Mouse (Mus musculus): ENCODE results near the gene Stard8. TPM values are rescaled to one million over a fixed set of nuclear protein-coding genes. Genes with fewer than 3 reads are reported as not detected.
A peak's percentile ranks its signal among the peaks of the same experiment; 100 is the strongest.

Stard8 gene
- polyA plus RNA-seq, 1 experiment from 2014 or later = 11.6 TPM

DNA sequence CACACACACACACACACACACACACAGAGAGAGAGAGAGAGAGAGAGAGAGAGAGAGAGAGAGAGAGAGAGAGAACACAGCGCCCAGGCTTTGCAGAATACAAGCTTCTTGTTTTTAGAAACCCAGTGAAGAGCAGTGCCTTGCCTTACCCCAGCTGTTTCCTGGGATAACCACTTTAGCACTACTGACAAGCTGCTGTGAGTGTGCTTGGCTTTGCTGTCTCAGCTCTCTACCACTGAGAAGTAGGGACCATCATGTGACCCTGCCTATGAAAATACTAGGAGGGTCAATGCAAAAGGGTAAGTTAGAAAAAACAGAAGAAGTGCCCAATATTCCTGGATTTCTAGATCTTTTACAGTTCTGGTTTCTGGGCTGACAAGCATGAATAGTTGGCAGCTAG, 20.9 kb downstream of the Stard8 start:
- H3K4me1 ChIP-seq (ENCODE audit: control insufficient read depth, insufficient read depth, low read length) = no peaks in the 10 kb centered on the region
- H3K4me3 ChIP-seq (ENCODE audit: low read depth, low read length) = no peak overlapping the region
- no peak overlapping the region for H3K9ac ChIP-seq (ENCODE audit: low read length)
- no peak overlapping the region for H3K27ac ChIP-seq (ENCODE audit: low read depth, low read length)
- ATAC-seq (ENCODE audit: insufficient read depth, low FRiP score, low TSS enrichment) = no peak
- H3K4me2 ChIP-seq (ENCODE audit: low read depth) = no peak overlapping the region
- peaks cover 2% of the 10 kb centered on the region; the same call in 1 of the 2 replicates for H3K27me3 ChIP-seq (ENCODE audit: control insufficient read depth, insufficient read depth, low read length)
- DNase-seq (ENCODE audit: low spot score) = no peak
- no peaks in the 10 kb centered on the region for H3K9me3 ChIP-seq (ENCODE audit: control insufficient read depth, low read length)
- WGBS = 54% methylated on average over 1 of the region's 1 CpGs
- H3K36me3 ChIP-seq (ENCODE audit: control insufficient read depth, insufficient read depth, low read length) = no peaks in the 10 kb centered on the region

DNA sequence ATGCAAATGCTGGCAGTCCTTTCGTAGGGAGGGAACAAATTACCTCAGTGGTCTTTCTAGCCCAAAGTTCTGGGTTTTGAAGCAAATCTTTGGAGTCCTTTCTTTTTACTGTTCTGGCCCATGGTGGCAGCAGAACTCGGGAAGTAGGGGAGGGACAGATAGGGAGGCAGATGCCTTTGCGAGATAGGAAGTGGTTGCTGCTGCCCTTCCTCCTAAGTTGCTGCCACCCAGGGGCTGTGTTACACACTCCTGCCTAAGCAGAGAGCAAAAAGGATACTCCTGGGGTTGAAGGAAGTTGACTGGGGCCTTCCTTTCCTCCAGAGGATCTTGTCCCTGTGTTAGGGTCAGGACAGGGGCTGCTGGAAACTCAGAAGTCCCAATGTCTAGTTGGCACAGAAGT, 32.4 kb downstream of the Stard8 start:
- Histone ChIP-seq H3K27me3 (ENCODE audit: control insufficient read depth, insufficient read depth, low read length) (0 out of 2 replicates have a peak, but pooled peaks cover 2% of the 10 kb centered on the region), H3K36me3 (ENCODE audit: control insufficient read depth, insufficient read depth, low read length) (no peaks in the 10 kb centered on the region), H3K4me3 (ENCODE audit: low read depth, low read length) (no peak overlapping the region), H3K4me1 (ENCODE audit: control insufficient read depth, insufficient read depth, low read length) (no peaks in the 10 kb centered on the region), H3K27ac (ENCODE audit: low read depth, low read length) (no peak overlapping the region), H3K9ac (ENCODE audit: low read length) (no peak overlapping the region), H3K9me3 (ENCODE audit: control insufficient read depth, low read length) (no peaks in the 10 kb centered on the region), H3K4me2 (ENCODE audit: low read depth) (no peak overlapping the region)
- DNase-seq (ENCODE audit: low spot score) (no peak), ATAC-seq (ENCODE audit: insufficient read depth, low FRiP score, low TSS enrichment) (no peak)
- WGBS = 70% methylated on average over 3 of the region's 3 CpGs

DNA sequence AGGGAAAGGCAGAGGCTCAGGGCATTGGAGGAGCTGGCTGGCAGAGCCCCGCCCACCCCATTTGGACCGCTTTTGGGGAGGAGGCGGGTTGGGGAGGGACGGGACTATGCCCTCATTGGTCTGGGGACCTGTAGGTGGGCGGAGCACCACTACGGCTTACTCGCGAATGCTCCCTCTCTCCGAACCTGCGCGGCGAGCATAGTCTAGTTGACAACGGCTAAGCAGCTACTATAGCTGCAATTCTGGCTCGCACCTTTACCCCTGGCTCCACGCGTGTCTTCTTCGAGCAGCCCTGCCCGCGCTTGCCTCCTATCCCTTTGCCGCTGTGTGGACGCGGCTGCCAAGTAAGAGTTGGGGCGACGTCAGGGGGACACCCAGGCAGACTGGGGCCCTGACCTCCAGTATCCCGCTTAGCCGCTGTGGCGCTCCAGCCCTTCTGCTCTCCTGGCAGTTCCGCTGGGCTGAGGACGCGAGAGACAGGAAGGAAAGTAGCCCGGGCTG, 39.5 kb downstream of the Stard8 start:
- WGBS = 29% methylated on average over 25 of the region's 31 CpGs

DNA sequence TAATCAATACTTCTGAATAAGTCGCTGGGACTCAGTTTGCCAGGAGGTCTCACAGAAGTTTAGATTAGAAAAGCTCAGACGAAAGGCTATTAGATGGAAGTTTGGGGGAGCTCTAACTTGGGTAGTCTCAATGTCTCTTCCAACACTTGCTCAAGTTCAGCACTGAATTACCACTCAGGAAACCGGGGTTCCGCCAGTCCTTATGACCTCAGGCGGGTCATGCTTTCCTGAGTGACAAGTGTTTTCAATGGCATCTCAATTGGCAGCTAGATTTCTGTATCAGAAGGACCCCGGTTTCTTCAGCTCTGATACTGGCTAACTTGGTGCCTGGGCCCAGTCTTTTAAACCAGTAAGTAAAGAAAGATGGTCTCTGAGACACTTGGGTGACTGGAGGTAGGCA, 40.2 kb downstream of the Stard8 start:
- H3K9me3 ChIP-seq (ENCODE audit: control insufficient read depth, low read length) = no peaks in the 10 kb centered on the region
- no peak overlapping the region for H3K9ac ChIP-seq (ENCODE audit: low read length)
- no peaks in the 10 kb centered on the region for H3K4me1 ChIP-seq (ENCODE audit: control insufficient read depth, insufficient read depth, low read length)
- peak overlapping the region; percentile 38; the same call in 1 of the 2 replicates for H3K4me3 ChIP-seq (ENCODE audit: low read depth, low read length)
- H3K4me2 ChIP-seq (ENCODE audit: low read depth) = peak overlapping the region; percentile 75
- no peak for ATAC-seq (ENCODE audit: insufficient read depth, low FRiP score, low TSS enrichment)
- H3K36me3 ChIP-seq (ENCODE audit: control insufficient read depth, insufficient read depth, low read length) = no peaks in the 10 kb centered on the region
- 0 out of 2 replicates have a peak, but pooled peaks cover 8% of the 10 kb centered on the region for H3K27me3 ChIP-seq (ENCODE audit: control insufficient read depth, insufficient read depth, low read length)
- H3K27ac ChIP-seq (ENCODE audit: low read depth, low read length) = no peak overlapping the region
- DNase-seq (ENCODE audit: low spot score) = no peak
- WGBS = 45% methylated on average over 6 of the region's 6 CpGs

More for the DNA sequence above, 39.5 kb downstream of the Stard8 start:
- no peak overlapping the region for H3K27ac ChIP-seq (ENCODE audit: low read depth, low read length)
- DNase-seq (ENCODE audit: low spot score) (peak; percentile 80), ATAC-seq (ENCODE audit: insufficient read depth, low FRiP score, low TSS enrichment) (peak; percentile 97)
- H3K4me2 ChIP-seq (ENCODE audit: low read depth) = peak overlapping the region; percentile 75
- H3K4me1 ChIP-seq (ENCODE audit: control insufficient read depth, insufficient read depth, low read length) = no peaks in the 10 kb centered on the region
- no peaks in the 10 kb centered on the region for H3K36me3 ChIP-seq (ENCODE audit: control insufficient read depth, insufficient read depth, low read length)
- H3K4me3 ChIP-seq (ENCODE audit: low read depth, low read length) = peak overlapping the region; percentile 38
- no peaks in the 10 kb centered on the region for H3K9me3 ChIP-seq (ENCODE audit: control insufficient read depth, low read length)
- 0 out of 2 replicates have a peak, but pooled peaks cover 8% of the 10 kb centered on the region for H3K27me3 ChIP-seq (ENCODE audit: control insufficient read depth, insufficient read depth, low read length)
- peak overlapping the region; percentile 29; the same call in 1 of the 2 replicates for H3K9ac ChIP-seq (ENCODE audit: low read length)

DNA sequence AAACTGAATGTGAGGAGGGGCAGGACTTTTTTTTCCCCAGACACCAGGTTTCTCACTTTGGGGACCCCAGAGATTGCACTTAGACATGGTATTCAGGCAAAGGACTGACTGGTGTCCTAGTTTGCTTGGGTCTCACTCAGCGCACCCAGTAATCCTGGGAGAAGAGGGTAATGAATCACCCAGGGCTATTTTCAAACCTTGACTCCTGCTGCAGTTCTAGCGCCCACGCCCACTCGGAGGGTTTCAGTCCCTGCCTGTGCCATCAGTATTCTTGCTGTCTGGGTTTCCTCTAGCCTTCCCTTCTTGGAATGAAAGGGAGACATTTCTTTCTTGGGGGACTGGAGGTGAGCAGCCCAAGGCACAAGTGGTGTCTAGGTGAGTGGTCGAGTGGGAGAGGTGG, 40.7 kb downstream of the Stard8 start:
- no peak overlapping the region for H3K9ac ChIP-seq (ENCODE audit: low read length)
- no peaks in the 10 kb centered on the region for H3K36me3 ChIP-seq (ENCODE audit: control insufficient read depth, insufficient read depth, low read length)
- H3K4me1 ChIP-seq (ENCODE audit: control insufficient read depth, insufficient read depth, low read length) = no peaks in the 10 kb centered on the region
- H3K27ac ChIP-seq (ENCODE audit: low read depth, low read length) = no peak overlapping the region
- H3K4me2 ChIP-seq (ENCODE audit: low read depth) = no peak overlapping the region
- no peaks in the 10 kb centered on the region for H3K9me3 ChIP-seq (ENCODE audit: control insufficient read depth, low read length)
- ATAC-seq (ENCODE audit: insufficient read depth, low FRiP score, low TSS enrichment) (no peak), DNase-seq (ENCODE audit: low spot score) (no peak)
- 80% methylated on average over 5 of the region's 5 CpGs for WGBS
- H3K4me3 ChIP-seq (ENCODE audit: low read depth, low read length) = 0 out of 2 replicates have a peak overlapping the region, but pooled peaks have one; percentile 8
- H3K27me3 ChIP-seq (ENCODE audit: control insufficient read depth, insufficient read depth, low read length) = 0 out of 2 replicates have a peak, but pooled peaks cover 8% of the 10 kb centered on the region

DNA sequence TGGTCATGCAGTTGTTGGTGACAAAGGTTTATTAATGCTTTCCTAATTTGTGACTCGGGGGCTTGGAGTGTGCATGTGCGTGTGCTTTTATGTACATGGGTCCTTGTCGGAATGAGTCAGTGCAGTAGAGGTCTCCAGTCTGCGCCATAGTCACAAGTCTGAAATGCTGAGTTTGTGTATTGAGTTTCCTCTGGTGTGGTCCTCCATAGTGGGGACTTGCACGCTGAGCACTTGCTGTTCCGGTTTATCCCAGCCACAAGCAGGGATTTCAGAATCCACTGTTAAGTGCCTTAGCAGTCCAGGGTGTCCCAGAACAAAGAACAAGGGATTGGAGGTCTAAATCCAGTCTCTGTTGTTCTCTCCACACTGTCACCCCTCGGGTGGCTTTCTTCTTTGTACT, 42.3 kb downstream of the Stard8 start:
- Histone ChIP-seq H3K4me1 (ENCODE audit: control insufficient read depth, insufficient read depth, low read length) (no peaks in the 10 kb centered on the region), H3K9ac (ENCODE audit: low read length) (no peak overlapping the region), H3K4me3 (ENCODE audit: low read depth, low read length) (no peak overlapping the region), H3K9me3 (ENCODE audit: control insufficient read depth, low read length) (no peaks in the 10 kb centered on the region), H3K27me3 (ENCODE audit: control insufficient read depth, insufficient read depth, low read length) (0 out of 2 replicates have a peak, but pooled peaks cover 8% of the 10 kb centered on the region), H3K36me3 (ENCODE audit: control insufficient read depth, insufficient read depth, low read length) (no peaks in the 10 kb centered on the region), H3K27ac (ENCODE audit: low read depth, low read length) (no peak overlapping the region), H3K4me2 (ENCODE audit: low read depth) (no peak overlapping the region)
- ATAC-seq (ENCODE audit: insufficient read depth, low FRiP score, low TSS enrichment) (no peak), DNase-seq (ENCODE audit: low spot score) (no peak)
- WGBS = 62% methylated on average over 7 of the region's 7 CpGs

DNA sequence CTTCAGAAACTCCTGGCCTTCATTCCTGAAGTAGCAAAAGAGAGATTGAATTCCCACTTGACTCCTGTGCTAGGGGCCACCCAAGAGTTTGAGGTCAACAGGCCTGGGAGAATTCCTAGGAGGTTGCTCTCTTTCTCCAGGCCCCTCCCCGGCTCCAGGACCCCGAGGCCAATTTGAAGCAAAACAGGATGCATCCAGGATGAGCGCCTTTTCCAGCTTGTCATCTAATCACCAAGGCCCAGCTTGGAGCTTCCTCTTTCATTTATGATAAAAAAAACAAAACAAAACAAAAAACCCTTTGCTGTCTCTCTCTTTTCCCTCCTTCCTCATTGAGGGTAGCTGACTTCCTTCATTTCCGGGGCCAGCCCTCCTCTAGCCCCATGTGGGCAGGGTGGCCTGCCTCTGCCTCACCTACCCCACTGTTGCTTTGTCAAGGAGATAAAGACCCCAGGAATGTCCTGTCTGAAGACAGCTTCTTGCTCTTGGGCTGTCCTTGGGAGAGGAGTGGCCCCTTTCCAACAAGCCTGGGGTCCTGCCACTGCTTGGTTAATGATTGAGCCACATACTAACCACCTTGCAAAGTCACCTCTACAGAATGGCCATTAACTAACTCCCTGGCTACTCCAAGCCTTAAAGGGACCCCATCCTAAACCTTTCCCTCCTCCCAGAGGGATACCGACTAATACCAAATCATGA, 43.5 kb downstream of the Stard8 start:
- no peak for DNase-seq (ENCODE audit: low spot score)
- ATAC-seq (ENCODE audit: insufficient read depth, low FRiP score, low TSS enrichment) = no peak
- no peak overlapping the region for H3K27ac ChIP-seq (ENCODE audit: low read depth, low read length)
- H3K27me3 ChIP-seq (ENCODE audit: control insufficient read depth, insufficient read depth, low read length) = 0 out of 2 replicates have a peak, but pooled peaks cover 8% of the 10 kb centered on the region
- H3K36me3 ChIP-seq (ENCODE audit: control insufficient read depth, insufficient read depth, low read length) = no peaks in the 10 kb centered on the region
- no peaks in the 10 kb centered on the region for H3K4me1 ChIP-seq (ENCODE audit: control insufficient read depth, insufficient read depth, low read length)
- no peak overlapping the region for H3K4me3 ChIP-seq (ENCODE audit: low read depth, low read length)
- WGBS = 62% methylated on average over 5 of the region's 5 CpGs
- no peaks in the 10 kb centered on the region for H3K9me3 ChIP-seq (ENCODE audit: control insufficient read depth, low read length)
- H3K4me2 ChIP-seq (ENCODE audit: low read depth) = no peak overlapping the region
- no peak overlapping the region for H3K9ac ChIP-seq (ENCODE audit: low read length)

DNA sequence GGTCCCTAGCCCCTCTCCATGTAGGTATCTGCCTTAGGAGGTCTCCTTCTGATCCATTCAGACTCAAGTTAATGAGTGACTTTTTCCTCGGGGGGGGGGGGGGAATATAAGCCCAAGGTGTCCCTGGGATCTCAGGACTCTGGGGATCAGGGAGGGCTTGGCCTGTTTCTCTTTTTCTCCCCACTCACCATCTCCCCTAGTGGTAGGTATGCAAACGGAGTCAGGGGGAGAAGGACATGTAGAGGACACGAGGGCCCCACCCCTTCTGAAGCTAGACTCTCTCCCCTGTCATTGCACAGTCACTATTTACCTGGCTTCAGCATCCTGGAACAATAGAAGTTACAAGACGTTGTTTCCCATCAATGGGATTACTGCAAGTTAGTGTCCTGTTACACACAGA, 45.1 kb downstream of the Stard8 start:
- Histone ChIP-seq H3K36me3 (ENCODE audit: control insufficient read depth, insufficient read depth, low read length) (no peaks in the 10 kb centered on the region), H3K9ac (ENCODE audit: low read length) (no peak overlapping the region), H3K4me2 (ENCODE audit: low read depth) (no peak overlapping the region), H3K27me3 (ENCODE audit: control insufficient read depth, insufficient read depth, low read length) (0 out of 2 replicates have a peak, but pooled peaks cover 5% of the 10 kb centered on the region), H3K4me1 (ENCODE audit: control insufficient read depth, insufficient read depth, low read length) (no peaks in the 10 kb centered on the region), H3K9me3 (ENCODE audit: control insufficient read depth, low read length) (no peaks in the 10 kb centered on the region), H3K27ac (ENCODE audit: low read depth, low read length) (no peak overlapping the region), H3K4me3 (ENCODE audit: low read depth, low read length) (no peak overlapping the region)
- WGBS = 41% methylated on average over 4 of the region's 4 CpGs
- ATAC-seq (ENCODE audit: insufficient read depth, low FRiP score, low TSS enrichment) = no peak
- no peak for DNase-seq (ENCODE audit: low spot score)

DNA sequence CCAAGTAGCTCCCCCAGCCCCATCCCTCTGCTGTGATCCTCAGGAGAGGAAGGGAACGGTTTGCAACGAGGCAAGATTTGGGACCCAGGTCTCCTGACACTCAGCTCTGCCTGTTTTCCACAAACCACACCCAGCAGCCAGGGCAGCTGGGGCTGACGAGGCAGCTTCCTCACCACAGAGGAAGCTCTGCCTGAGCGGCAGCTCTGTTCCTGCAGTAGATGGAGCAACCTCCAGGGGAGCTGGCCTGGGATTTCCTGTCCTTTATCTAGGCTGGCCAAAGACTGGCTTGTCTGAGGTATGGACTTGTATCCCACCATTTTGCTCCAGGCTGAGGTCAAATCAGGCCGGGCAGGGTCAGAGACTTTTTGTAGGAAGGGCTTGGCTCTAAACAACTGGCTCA, 46.2 kb downstream of the Stard8 start:
- no peaks in the 10 kb centered on the region for H3K4me1 ChIP-seq (ENCODE audit: control insufficient read depth, insufficient read depth, low read length)
- ATAC-seq (ENCODE audit: insufficient read depth, low FRiP score, low TSS enrichment) (no peak), DNase-seq (ENCODE audit: low spot score) (no peak)
- no peaks in the 10 kb centered on the region for H3K36me3 ChIP-seq (ENCODE audit: control insufficient read depth, insufficient read depth, low read length)
- H3K27me3 ChIP-seq (ENCODE audit: control insufficient read depth, insufficient read depth, low read length) = 0 out of 2 replicates have a peak, but pooled peaks cover 2% of the 10 kb centered on the region
- 47% methylated on average over 5 of the region's 5 CpGs for whole genome bisulfite sequencing
- H3K9me3 ChIP-seq (ENCODE audit: control insufficient read depth, low read length) = no peaks in the 10 kb centered on the region
- no peak overlapping the region for H3K9ac ChIP-seq (ENCODE audit: low read length)
- H3K4me2 ChIP-seq (ENCODE audit: low read depth) = no peak overlapping the region
- H3K4me3 ChIP-seq (ENCODE audit: low read depth, low read length) = no peak overlapping the region
- no peak overlapping the region for H3K27ac ChIP-seq (ENCODE audit: low read depth, low read length)

All from neural tube, embryonic 11.5 days (tissue).